Mouse (Mus musculus): ENCODE data around the gene Elovl2.

The Elovl2 gene

GRCm38 (mm10) chr13:41134901-41135300 is 85.3 kb downstream of the Elovl2 start:
- DNase-seq (ENCODE audit: low spot score), result peak; percentile 28

Measured in MN1 (cell line).